Mouse (Mus musculus): ENCODE data around the gene Vmn2r102. TPM values are rescaled to one million over a fixed set of nuclear protein-coding genes. Genes with fewer than 3 reads are reported as not detected.

Vmn2r102 gene
- polyA plus RNA-seq (2015; fragmentation: Nextera tagmentation; extraction: Ambion mirVana), result not detected in 2 replicates

- Histone ChIP-seq H3K9me3 (replicated peaks; ENCODE audit: control insufficient read depth, low read length) (no peaks in the 10 kb centered on the region), H3K36me3 (ENCODE audit: control insufficient read depth, insufficient read depth) (no peaks in the 10 kb centered on the region), H3K27ac (ENCODE audit: low read length) (no peak within 1 kb of the TSS), H3K4me3 (ENCODE audit: low read depth, low read length) (no peak within 1 kb of the TSS), H3K27me3 (ENCODE audit: control insufficient read depth, insufficient read depth, low read depth, low read length) (no peaks in the 10 kb centered on the region), H3K9ac (ENCODE audit: low read depth, low read length) (no peak within 1 kb of the TSS), H3K4me2 (ENCODE audit: low read depth, low read length) (no peak within 1 kb of the TSS), H3K4me1 (ENCODE audit: control insufficient read depth, low read depth, low read length) (no peaks in the 10 kb centered on the region)
- ATAC-seq (ENCODE audit: low read depth), result no peak
- WGBS (ENCODE audit: insufficient replicate concordance), result 28% methylated on average over 2 of the region's 2 CpGs
These were observed at the start of gene Vmn2r102 for GRCm38 (mm10) chr17:19660028-19660427. Vmn2r102 (plus strand) TSS chr17:19660328.

DNA sequence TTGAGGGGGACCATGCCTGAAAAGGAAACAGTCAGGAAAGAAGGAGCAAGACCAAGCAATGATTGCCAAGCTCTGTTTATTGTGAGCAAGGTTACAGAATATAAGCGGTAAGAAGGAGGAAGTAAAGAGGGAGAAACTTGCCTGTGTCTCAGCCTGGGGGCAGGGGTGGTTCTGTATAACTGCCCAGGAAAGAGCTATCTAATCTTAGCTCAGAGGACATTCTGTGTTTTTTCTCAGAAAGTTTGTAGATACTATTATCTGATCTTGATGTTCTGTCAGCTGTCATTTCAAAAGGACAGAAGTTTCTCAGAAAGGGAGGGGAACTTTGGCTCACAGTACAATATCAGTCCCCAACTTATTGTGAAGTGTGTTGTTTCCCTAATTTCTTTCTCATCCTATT is 30.8 kb upstream of the Vmn2r102 start:
- H3K27ac ChIP-seq (ENCODE audit: low read length), result no peak overlapping the region
- H3K9me3 ChIP-seq (replicated peaks; ENCODE audit: control insufficient read depth, low read length), result no peaks in the 10 kb centered on the region; the same call in 1 of the 2 replicates
- no peak for ATAC-seq (ENCODE audit: low read depth)
- H3K36me3 ChIP-seq (ENCODE audit: control insufficient read depth, insufficient read depth), result no peaks in the 10 kb centered on the region
- 100% methylated on average over 1 of the region's 1 CpGs for WGBS (ENCODE audit: insufficient replicate concordance)
- H3K4me3 ChIP-seq (ENCODE audit: low read depth, low read length), result no peak overlapping the region
- no peak overlapping the region for H3K9ac ChIP-seq (ENCODE audit: low read depth, low read length)
- no peaks in the 10 kb centered on the region for H3K27me3 ChIP-seq (ENCODE audit: control insufficient read depth, insufficient read depth, low read depth, low read length)
- H3K4me1 ChIP-seq (ENCODE audit: control insufficient read depth, low read depth, low read length), result no peaks in the 10 kb centered on the region
- no peak overlapping the region for H3K4me2 ChIP-seq (ENCODE audit: low read depth, low read length)

DNA sequence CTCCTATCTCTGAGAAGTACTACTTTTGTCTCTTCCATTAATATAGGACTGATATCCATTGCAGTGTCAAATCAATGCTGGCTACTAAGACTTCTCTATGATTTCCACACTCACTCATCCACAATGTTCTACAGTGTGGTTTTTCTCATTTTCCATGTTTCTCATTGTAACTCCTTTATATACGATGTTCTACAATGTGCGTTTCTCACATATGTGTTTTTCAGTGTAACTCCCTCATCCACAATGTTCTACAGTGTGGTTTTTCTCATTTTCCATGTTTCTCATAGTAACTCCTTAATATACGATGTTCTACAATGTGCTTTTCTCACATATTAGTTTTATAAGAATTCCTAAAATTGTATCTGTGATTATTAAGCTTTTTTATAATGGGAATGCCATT is 1.7 kb upstream of the Vmn2r102 start:
- 58% methylated on average over 3 of the region's 3 CpGs for WGBS (ENCODE audit: insufficient replicate concordance)
- ATAC-seq (ENCODE audit: low read depth), result no peak
- H3K9ac ChIP-seq (ENCODE audit: low read depth, low read length), result no peak overlapping the region

GRCm38 (mm10) chr17:19692062-19692461 is 31.9 kb downstream of the Vmn2r102 start:
- H3K4me3 ChIP-seq (ENCODE audit: low read depth, low read length), result no peak overlapping the region
- no peak for ATAC-seq (ENCODE audit: low read depth)
- no peaks in the 10 kb centered on the region for H3K27me3 ChIP-seq (ENCODE audit: control insufficient read depth, insufficient read depth, low read depth, low read length)
- no peak overlapping the region for H3K9ac ChIP-seq (ENCODE audit: low read depth, low read length)
- no peaks in the 10 kb centered on the region for H3K9me3 ChIP-seq (replicated peaks; ENCODE audit: control insufficient read depth, low read length)
- H3K36me3 ChIP-seq (ENCODE audit: control insufficient read depth, insufficient read depth), result no peaks in the 10 kb centered on the region
- H3K4me1 ChIP-seq (ENCODE audit: control insufficient read depth, low read depth, low read length), result no peaks in the 10 kb centered on the region
- H3K4me2 ChIP-seq (ENCODE audit: low read depth, low read length), result no peak overlapping the region
- no peak overlapping the region for H3K27ac ChIP-seq (ENCODE audit: low read length)

More for the DNA sequence above, 1.7 kb upstream of the Vmn2r102 start:
- Histone ChIP-seq H3K27ac (ENCODE audit: low read length) (no peak overlapping the region), H3K4me3 (ENCODE audit: low read depth, low read length) (no peak overlapping the region), H3K27me3 (ENCODE audit: control insufficient read depth, insufficient read depth, low read depth, low read length) (no peaks in the 10 kb centered on the region), H3K9me3 (replicated peaks; ENCODE audit: control insufficient read depth, low read length) (no peaks in the 10 kb centered on the region), H3K4me2 (ENCODE audit: low read depth, low read length) (no peak overlapping the region), H3K4me1 (ENCODE audit: control insufficient read depth, low read depth, low read length) (no peaks in the 10 kb centered on the region), H3K36me3 (ENCODE audit: control insufficient read depth, insufficient read depth) (no peaks in the 10 kb centered on the region)

Other genes starting within 250 kb of the Vmn2r102 start
- gene Vmn2r100, start 155.6 kb upstream of the Vmn2r102 start, polyA plus RNA-seq (2015; fragmentation: Nextera tagmentation; extraction: Ambion mirVana), result not detected in 2 replicates
- gene Vmn2r101, start 83.1 kb upstream of the Vmn2r102 start, polyA plus RNA-seq (2015; fragmentation: Nextera tagmentation; extraction: Ambion mirVana), result not detected in 2 replicates
- gene Vmn2r103, start 113.0 kb downstream of the Vmn2r102 start, polyA plus RNA-seq (2015; fragmentation: Nextera tagmentation; extraction: Ambion mirVana), result not detected in 2 replicates